8 mouse cellular contexts compared by ENCODE assay signal in the genomic region with DNA sequence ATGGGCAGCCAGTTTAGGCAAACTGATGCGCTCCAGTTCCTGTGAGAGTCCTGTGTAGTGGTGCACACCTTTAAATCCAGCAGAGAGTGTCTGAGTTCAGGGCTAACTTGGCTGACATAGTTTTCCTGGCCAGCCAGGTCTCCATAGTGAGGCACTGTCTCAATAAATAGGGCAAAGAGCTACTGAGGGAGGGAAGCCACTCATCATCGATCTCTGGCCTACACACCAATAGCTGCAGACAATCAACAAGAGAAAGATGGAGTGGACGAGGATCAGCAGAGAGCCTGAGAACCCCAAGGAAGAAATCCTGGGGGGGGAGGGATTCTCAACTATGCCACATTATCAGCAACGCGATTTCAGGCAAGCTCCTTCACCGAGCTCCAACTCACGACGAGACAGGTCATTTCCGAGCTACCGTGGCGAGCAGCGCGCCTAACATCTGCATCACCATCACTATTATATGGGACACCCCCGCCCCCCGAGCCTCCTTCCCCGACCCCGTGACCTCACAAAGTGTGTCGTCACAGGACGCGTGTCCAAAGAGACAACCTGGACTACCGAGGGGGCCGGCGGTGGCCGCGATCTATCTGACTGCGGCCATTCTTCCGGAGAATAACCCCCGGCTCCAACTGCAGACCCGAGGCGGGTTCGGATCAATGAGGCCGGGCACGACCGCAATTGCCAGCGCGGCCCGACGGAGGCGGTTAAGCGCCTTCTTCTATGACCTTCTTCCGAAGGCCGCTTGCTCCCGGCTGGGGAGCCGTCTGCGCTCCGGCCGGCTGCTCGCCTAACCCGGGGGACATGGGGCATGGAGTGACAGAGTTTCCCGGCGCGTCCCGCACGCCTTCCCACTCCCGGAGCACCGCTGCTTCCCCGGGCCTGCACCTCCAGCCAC. TPM values are rescaled to one million over a fixed set of nuclear protein-coding genes. Genes with fewer than 3 reads are reported as not detected.
DNase-seq lines count a peak whose midpoint lies in the region; ATAC-seq and TF ChIP-seq lines count a peak whose summit lies in the region.

No protein-coding gene starts in this region.

- no peak overlapping the region for H3K27ac ChIP-seq in ES-Bruce4 (ENCODE audit: insufficient read depth, low read length)
- peak overlapping the region; percentile 96 for H3K27ac ChIP-seq in heart, embryonic 13.5 days (replicated peaks)
- H3K27ac ChIP-seq in spleen, adult 2 months (ENCODE audit: insufficient read depth, low read length) = peak overlapping the region; percentile 93

- H3K4me2 ChIP-seq in heart, embryonic 13.5 days = peak overlapping the region; percentile 84

- peak overlapping the region; percentile 85 for H3K4me3 ChIP-seq in ES-Bruce4 (ENCODE audit: low read depth, low read length)
- peak overlapping the region; percentile 97 for H3K4me3 ChIP-seq in heart, embryonic 13.5 days
- peak overlapping the region; percentile 99 for H3K4me3 ChIP-seq in spleen, adult 2 months (ENCODE audit: extremely low read depth, insufficient read depth, insufficient read length)

- DNase-seq in frontal cortex, postnatal 10 days (ENCODE audit: low spot score in 2 of 2) = peak; percentile 22 to 44
- DNase-seq in embryo, embryonic 10.5 days (ENCODE audit: low spot score) = peak; percentile 56
- DNase-seq in kidney, postnatal 25 days = peak; percentile 46 to 73
- peak; percentile 59 for DNase-seq in lung, postnatal 10 days
- no peak for DNase-seq in spleen, adult 2 months (ENCODE audit: low read depth in 1 of 2, low spot score in 2 of 2)

- no peak for TF ChIP-seq EP300 in ES-Bruce4 (IDR thresholded peaks at IDR 0.05; ENCODE audit: insufficient read depth, low read depth, low read length)

- TF ChIP-seq POLR2A in ES-Bruce4 (IDR thresholded peaks at IDR 0.05; ENCODE audit: insufficient read depth, low read length) = no peak
- no peak for TF ChIP-seq POLR2A in spleen, adult 2 months (IDR thresholded peaks at IDR 0.05; ENCODE audit: low read depth, low read length)

- ATAC-seq in frontal cortex, adult (ENCODE audit: low TSS enrichment) = no peak
- no peak for ATAC-seq in heart, embryonic 13.5 days (ENCODE audit: extremely low read depth, insufficient number of reproducible peaks, low FRiP score, low TSS enrichment)

- 2% methylated on average over 57 of the region's 57 CpGs for WGBS in heart, embryonic 13.5 days
- WGBS in spleen, adult 2 months = 3% methylated on average over 57 of the region's 57 CpGs

- peaks cover 2% of the 10 kb centered on the region for H3K4me1 ChIP-seq in ES-Bruce4 (ENCODE audit: control insufficient read depth, insufficient read depth, low read length)
- peaks cover 27% of the 10 kb centered on the region for H3K4me1 ChIP-seq in heart, embryonic 13.5 days
- H3K4me1 ChIP-seq in spleen, adult 2 months (ENCODE audit: control insufficient read depth, insufficient read depth, insufficient read length) = peaks cover 5% of the 10 kb centered on the region

- H3K27me3 ChIP-seq in ES-Bruce4 (ENCODE audit: control insufficient read depth, insufficient read depth, low read length, poor library complexity, severe bottlenecking) = no peaks in the 10 kb centered on the region
- no peaks in the 10 kb centered on the region for H3K27me3 ChIP-seq in heart, embryonic 13.5 days (replicated peaks)
- no peaks in the 10 kb centered on the region for H3K27me3 ChIP-seq in spleen, adult 2 months (ENCODE audit: control insufficient read depth, insufficient read depth, low read length)

- no peaks in the 10 kb centered on the region for H3K9me3 ChIP-seq in ES-Bruce4 (replicated peaks; ENCODE audit: control insufficient read depth, insufficient read depth, low read length, poor library complexity, severe bottlenecking)
- H3K9me3 ChIP-seq in heart, embryonic 13.5 days = no peaks in the 10 kb centered on the region; the same call in 1 of the 2 replicates

- no peak for TF ChIP-seq CTCF in ES-Bruce4 (IDR thresholded peaks at IDR 0.05; ENCODE audit: low read depth, low read length)
- TF ChIP-seq CTCF in spleen, adult 2 months (IDR thresholded peaks at IDR 0.05; ENCODE audit: extremely low read depth, insufficient read depth, insufficient read length, insufficient replicate concordance) = no peak

- peak overlapping the region; percentile 84 for H3K9ac ChIP-seq in ES-Bruce4 (ENCODE audit: low read depth, poor library complexity, severe bottlenecking)
- H3K9ac ChIP-seq in heart, embryonic 13.5 days = peak overlapping the region; percentile 98

- no peaks in the 10 kb centered on the region for H3K36me3 ChIP-seq in ES-Bruce4 (ENCODE audit: control insufficient read depth, insufficient read depth, low read length, poor library complexity, severe bottlenecking)
- H3K36me3 ChIP-seq in heart, embryonic 13.5 days = peaks cover 12% of the 10 kb centered on the region
- no peaks in the 10 kb centered on the region for H3K36me3 ChIP-seq in spleen, adult 2 months (ENCODE audit: control insufficient read depth, insufficient read depth, low read length)

RNA-seq across cellular contexts. Expression of a gene that starts 0.9 kb away (rescaled TPM):
- polyA plus RNA-seq in ES-Bruce4 (2011; ENCODE audit: insufficient read depth, insufficient read length, low read depth, missing spikeins) = 137 and 154 TPM in 2 replicates
- polyA plus RNA-seq in heart, embryonic 13.5 days (2015; fragmentation: Nextera tagmentation; extraction: Ambion mirVana) = 572 and 667 TPM in 2 replicates
- 17.8 and 18.0 TPM in 2 replicates for polyA plus RNA-seq in spleen, adult 2 months (2012; rRNA removed)

RNA-seq across cellular contexts. Expression of a gene that starts 37.3 kb away (rescaled TPM):
- polyA plus RNA-seq in ES-Bruce4 (2011; ENCODE audit: insufficient read depth, insufficient read length, low read depth, missing spikeins) = 4.3 and 5.1 TPM in 2 replicates
- 13.4 and 15.2 TPM in 2 replicates for polyA plus RNA-seq in heart, embryonic 13.5 days (2015; fragmentation: Nextera tagmentation; extraction: Ambion mirVana)
- 10.3 and 13.4 TPM in 2 replicates for polyA plus RNA-seq in spleen, adult 2 months (2012; rRNA removed)

RNA-seq across cellular contexts. Expression of a gene that starts 54.7 kb away (rescaled TPM):
- not detected in 2 replicates for polyA plus RNA-seq in ES-Bruce4 (2011; ENCODE audit: insufficient read depth, insufficient read length, low read depth, missing spikeins)
- polyA plus RNA-seq in heart, embryonic 13.5 days (2015; fragmentation: Nextera tagmentation; extraction: Ambion mirVana) = not detected in 2 replicates
- not detected in 2 replicates for polyA plus RNA-seq in spleen, adult 2 months (2012; rRNA removed)

Comparison
In these comparisons a context has a peak if more than half of its experiments do, and no peak if none do; other contexts are left out.
1. DNase-seq: peak in frontal cortex, postnatal 10 days (2 of 2), embryo, embryonic 10.5 days (single experiment), kidney, postnatal 25 days (2 of 2) and lung, postnatal 10 days (single experiment); none in spleen, adult 2 months (0 of 2).
2. Peak in every context shown above with its lines, with median percentiles within 50 percentile points of each other: H3K4me3 ChIP-seq.